Mouse (Mus musculus) bone marrow, adult 2 months (tissue): Measurements from ENCODE around the gene Ephb1.

Experiments used
- CTCF ChIP-seq: fragments of 200-500 bp; IDR thresholded peaks from 2 replicates; pipeline ENCODE4 v1.5.1; 2011; ENCODE audit warnings: low read length, control low read depth; ENCODE audit not compliant: control insufficient read depth, insufficient read depth
- POLR2A ChIP-seq: fragments of 200-500 bp; IDR thresholded peaks from 2 replicates; pipeline ENCODE4 v1.6.1; 2011; ENCODE audit warnings: low read depth, mild to moderate bottlenecking, control low read depth, low read length, borderline replicate concordance; ENCODE audit not compliant: control insufficient read depth

DNA sequence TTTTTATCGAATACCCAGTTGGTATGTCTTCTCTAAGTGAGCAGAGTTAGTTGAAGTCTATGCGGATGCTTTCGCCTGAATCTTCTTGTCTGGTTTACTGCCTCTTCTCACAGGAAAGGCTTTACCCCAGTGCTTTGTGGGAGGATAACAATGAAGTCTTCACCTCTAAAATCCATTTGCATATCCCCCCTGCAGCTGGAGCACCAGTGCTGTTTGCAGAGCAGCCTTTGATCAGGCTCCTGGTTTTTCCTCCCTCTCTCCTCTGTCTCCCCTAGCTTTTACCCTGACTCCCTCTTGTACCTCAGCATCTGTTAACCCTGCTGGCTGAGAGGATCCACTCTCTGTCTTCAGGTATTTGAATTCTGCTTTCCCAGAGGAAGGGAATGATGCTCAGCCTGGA, 404.4 kb downstream of the Ephb1 start:
- TF ChIP-seq POLR2A (no peak), CTCF (no peak)
